Mouse (Mus musculus): ENCODE results near the gene Nme4.
A peak's percentile ranks its signal among the peaks of the same experiment; 100 is the strongest.
"Not testable (repeated sequence)": the region's sequence is repeated elsewhere in the genome, so short reads cannot be mapped to it uniquely, and the experiment has no call there.

The Nme4 gene

GRCm38 (mm10) chr17:26095121-26095740 is at the start of gene Nme4:
Gene Nme4 (minus strand): TSS chr17:26095602.
- DNase-seq (ENCODE audit: low spot score), result peak; percentile 75

DNA sequence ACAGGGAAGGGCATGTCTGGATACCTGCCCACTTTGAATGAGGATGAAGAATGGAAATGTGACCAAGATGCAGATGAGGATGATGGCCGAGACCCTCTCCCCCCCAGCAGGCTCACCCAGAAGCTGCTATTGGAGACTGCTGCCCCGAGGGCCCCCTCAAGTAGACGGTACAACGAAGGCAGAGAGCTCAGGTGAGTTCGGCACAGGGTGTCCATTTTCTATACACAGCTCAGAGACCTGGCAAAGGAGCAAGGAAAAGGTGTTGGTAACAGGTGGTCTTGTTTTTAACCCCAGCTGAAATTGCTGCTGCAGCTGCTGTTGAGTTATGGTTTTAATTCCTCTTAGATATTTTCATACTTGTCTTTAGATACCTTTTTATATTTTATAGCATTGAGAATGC is 48.0 kb upstream of the Nme4 start:
- DNase-seq (ENCODE audit: low spot score), result no peak

DNA sequence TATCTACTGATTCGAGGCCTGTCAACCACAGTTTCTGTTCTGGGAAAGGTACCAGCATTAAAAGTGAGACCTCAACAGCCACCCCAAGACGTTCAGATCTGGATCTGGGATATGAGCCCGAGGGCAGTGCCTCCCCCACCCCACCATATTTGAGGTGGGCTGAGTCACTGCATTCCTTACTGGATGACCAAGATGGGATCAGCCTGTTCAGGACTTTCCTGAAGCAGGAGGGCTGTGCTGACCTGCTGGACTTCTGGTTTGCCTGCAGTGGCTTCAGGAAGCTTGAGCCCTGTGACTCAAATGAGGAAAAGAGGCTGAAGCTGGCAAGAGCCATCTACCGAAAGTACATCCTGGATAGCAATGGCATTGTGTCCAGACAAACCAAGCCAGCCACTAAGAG is 47.4 kb upstream of the Nme4 start:
- DNase-seq (ENCODE audit: low spot score), result no peak

- no peak for DNase-seq (ENCODE audit: low spot score)
These were observed 43.5 kb upstream of the Nme4 start for GRCm38 (mm10) chr17:26138901-26139381.

DNA sequence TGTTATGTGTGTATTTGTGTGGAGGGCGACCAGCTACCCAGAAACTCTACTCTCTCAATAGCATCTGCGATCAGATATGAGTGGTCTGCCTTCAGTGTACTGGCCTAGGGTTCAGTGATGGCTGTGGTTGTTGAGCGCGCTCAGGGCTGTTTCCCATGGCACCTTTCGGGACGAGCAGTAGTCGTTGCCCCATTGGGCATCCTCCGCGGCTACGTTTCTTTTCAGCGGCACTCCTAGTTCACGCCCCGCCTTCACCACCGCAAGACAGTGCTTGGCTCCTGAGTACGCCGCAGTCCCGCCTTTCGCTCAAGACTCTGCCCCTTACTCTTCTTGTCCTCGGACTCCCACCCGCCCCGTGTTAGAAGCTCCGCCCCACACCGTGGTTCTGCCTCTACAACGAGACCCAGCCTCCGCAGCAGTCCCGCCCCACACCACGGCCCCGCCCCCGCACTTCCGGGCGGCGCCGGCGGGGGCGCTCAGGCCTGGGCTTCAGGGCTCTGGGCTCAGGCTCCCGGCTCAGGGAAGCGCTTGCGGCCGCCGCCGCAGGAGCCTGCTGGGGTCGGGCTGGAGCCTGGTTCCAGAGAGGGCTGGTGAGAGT is 42.9 kb upstream of the Nme4 start, which contains the start of gene Axin1:
TSS of gene Axin1 (plus strand) at position 450 of the 598 bp plus-strand sequence.
- DNase-seq (ENCODE audit: low spot score), result peak; percentile 96

- DNase-seq (ENCODE audit: low spot score), result no peak
These were observed 42.3 kb upstream of the Nme4 start for GRCm38 (mm10) chr17:26137751-26138130.

DNA sequence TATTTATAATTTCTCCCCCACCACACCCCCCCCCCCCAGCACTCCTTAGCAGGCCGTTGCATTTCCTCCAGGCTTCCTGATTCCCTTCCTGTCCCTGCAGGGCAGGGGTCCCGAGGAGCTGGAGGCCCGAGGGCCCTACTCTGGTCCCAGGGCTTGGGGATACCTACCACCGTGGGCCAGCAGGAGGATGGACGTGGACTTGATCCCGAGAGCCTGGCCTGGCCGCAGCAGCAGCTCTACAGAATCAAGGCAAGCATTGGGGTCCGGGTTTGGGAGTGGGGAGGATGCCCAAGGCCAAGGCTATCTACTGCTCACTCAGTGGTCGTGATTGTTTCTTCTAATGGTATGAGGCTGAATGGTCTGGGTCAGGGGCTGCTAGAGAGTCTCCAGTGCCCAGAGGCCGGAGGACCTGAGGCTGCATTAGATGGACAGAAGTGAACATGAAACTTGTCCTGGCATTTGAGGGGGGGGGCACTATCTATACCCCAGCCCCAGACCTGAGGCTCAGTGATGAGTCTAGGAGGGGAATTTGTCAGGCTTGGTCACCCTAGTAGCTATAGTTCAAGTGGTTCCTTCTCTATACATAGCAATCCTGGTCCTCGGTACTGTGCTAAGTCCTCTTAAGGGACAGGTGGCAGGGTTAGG is 41.8 kb upstream of the Nme4 start:
- DNase-seq (ENCODE audit: low spot score), result no peak

DNA sequence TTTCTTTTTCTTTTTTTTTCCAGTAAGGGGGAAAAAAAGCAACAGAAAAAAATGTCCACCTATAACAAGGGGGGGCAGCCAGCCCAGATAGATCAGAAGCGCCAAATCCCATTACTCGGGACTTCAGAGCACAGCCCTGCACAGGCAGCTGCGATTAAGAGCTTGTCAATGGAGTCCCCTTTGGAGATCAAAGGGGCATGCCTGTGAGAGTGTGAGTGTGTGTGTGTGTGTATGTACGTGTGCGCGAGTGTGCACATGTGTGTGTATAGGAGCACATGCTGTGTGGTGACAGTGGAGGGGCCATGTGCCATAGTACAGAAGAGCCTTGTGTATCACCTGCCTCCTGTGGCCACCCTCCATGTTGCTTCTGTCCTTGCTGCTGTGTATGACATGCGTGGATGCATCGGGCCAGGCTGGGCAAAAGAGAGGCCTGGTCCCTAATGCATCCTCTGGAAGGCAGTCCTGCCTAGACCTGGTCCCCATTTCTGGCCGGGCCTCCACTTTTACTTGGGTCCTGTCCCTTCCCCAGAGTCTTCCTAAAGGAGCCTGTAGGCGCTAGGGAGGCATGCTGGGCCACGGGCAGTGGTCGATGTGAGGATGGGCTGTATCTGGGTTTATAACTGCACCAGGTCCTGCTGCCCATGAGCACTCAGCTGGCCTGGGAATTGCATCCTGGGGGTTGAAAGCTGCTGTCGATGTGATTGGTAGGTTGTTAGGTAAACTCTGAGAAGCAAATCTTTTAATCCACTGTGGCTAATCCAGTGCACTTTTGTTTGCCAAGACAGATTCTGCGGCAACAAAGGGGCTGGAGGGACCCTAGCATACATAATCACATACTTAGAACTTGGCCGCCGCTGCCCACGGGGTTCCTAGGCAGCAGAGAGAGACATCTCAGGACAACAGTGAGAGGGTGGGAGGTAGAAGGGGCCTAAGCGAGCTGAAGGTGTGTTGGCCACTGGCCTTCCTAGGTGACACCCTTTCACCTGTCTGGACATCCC is 36.8 kb upstream of the Nme4 start:
- DNase-seq (ENCODE audit: low spot score), result no peak

DNA sequence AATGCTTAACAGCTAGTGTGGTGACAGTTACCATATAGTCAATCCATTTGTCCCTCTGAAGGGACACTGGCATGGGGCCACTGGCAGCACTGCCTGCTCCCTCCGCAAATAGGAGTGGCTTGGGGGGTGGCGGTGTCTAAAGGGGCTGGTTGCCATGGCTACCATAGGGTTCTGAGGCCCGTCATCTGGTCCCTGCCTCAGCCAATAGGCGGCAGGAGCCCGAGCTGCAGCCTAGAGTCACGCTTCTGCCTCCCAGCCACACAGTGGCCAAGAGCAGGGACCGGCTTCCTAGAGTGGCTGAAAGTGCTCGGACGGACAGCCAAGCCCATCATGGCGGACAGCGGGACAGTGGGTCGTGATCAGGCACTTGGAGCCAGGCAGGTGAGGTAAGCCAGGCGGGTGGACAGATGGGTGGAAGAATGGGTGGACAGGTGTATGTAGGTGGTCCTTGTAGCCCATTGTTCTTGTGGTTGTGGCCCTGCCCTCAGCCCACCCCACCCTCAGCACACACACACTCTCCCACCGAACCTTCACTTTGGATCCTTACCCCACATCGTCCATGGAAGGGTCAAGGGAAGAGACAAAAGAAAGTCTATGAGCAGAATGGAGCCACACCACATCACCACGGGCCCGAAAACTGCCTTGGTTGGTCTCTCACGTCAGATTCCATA is 35.8 kb upstream of the Nme4 start:
- DNase-seq (ENCODE audit: low spot score), result no peak

DNA sequence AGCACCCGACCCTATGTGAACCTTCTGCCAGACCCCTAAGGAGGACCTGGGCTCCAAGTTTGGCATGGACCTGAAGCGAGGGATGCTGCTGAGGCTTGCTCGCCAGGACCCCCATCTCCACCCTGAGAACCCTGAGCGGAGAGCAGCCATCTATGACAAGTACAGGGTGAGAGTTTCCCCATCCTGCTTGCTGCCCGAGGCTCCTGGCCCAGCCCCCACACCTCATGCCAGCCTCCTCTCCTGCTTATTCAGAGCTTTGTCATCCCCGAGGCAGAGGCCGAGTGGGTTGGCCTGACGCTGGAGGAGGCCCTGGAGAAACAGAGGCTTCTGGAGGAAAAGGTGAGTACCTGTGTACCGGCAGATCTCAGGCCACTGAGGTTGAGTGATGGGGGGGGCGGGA is 29.8 kb upstream of the Nme4 start:
- DNase-seq (ENCODE audit: low spot score), result no peak

DNA sequence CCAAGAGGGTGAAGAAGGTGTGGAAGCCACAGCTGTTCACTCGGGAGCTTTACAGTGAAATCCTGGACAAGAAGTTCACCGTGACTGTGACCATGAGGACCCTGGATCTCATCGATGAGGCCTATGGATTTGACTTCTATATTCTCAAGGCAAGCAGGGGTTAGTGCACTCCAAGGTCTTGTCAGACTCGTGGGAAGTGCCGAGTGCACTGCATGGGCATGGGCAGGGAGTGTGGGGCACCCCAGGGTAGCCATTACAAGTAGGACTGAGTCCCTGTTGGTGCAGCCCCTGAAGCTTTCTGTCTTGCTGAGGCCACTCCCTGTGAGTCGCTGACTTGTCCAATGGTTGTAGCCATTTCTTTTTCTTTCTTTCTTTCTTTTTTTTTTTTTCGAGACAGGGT is 29.2 kb upstream of the Nme4 start:
- DNase-seq (ENCODE audit: low spot score), result no peak

- DNase-seq (ENCODE audit: low spot score), result peak; percentile 96
These were observed 27.9 kb upstream of the Nme4 start, which contains the start of gene Mrpl28 for GRCm38 (mm10) chr17:26123267-26123684. Gene Mrpl28 (plus strand): TSS chr17:26123500.

DNA sequence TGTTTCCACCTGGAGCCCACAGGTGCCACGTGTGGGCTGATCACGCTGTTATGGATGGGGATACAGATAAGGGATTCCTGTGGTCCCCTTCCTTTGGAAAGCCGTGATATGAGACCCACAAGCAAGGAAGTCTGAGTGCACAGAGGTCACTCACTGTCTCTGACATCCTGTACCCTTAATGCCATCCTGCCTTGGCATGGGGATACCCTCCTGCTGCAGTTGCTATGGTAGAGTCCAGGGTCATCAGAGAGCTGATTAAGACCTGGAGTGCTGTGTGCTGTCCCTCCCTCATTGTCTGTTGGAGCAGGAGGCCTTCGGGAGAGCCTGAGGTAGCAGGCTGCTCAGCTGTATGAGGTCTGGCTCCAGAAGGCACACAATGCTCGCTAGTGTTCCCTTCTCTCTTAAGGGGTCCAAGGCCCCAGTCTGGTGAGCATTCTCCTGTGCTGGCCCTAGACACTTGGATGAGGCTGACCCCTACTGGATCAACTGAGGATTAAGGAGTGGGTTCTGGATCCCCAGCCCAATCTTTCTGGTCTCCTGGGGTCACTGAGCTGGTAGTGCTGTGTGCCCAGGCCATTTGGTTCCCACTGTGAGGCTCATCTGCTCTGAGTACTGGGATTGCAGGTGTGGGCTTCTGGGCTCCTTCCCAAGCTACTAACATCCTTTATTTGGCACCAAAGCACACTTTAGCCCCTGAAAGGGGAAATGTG is 27.2 kb upstream of the Nme4 start:
- DNase-seq (ENCODE audit: low spot score), result no peak

DNA sequence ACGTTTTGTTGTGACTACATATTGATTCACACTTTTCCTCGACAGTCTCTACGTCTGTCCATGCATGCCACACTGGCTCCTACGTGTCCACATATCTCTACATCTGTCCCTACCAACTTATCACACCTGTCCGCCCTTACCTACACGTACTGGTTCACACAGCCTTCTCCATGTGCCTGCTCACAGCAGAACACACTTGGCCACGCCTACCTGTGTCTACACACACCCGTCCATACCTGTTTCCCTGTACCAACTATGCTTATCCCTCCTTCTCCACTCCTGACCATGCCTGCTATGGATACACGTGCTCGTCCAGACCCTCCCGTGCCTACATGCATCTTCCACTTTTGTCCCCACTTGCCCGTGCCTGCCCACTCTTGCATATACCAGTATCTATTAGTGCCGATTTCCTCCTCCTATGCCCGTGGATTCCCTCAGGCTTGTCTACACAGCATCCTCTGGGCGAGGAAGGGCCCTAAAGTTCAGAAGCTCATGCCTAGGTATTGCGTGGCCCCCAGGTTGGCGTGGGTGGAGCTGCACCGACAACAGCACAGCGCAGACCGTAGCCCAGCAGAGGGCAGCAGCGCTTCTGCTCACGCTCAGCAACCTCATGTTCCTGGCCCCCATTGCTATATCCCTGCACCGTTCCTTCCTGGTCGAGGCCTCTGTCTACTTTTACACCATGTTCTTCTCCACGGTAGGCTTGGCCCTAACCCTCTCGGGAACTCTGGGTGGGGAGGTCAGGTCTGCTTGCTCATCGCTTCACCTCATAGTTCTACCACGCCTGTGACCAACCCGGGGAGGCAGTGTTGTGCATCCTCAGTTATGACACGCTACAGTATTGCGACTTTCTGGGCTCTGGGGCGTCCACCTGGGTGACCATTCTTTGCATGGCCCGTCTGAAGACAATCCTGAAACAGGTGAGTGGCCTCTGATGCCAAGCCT is 24.6 kb upstream of the Nme4 start:
- peak; percentile 81 for DNase-seq (ENCODE audit: low spot score)

GRCm38 (mm10) chr17:26116503-26117258 is 21.3 kb upstream of the Nme4 start:
- DNase-seq (ENCODE audit: low spot score), result peak; percentile 40

GRCm38 (mm10) chr17:26115956-26116487 is 20.6 kb upstream of the Nme4 start:
- DNase-seq (ENCODE audit: low spot score), result peak; percentile 31

- DNase-seq (ENCODE audit: low spot score), result peak; percentile 39
These were observed 19.9 kb upstream of the Nme4 start for GRCm38 (mm10) chr17:26115205-26115898.

- DNase-seq (ENCODE audit: low spot score), result not testable (repeated sequence)
These were observed 19.1 kb upstream of the Nme4 start for GRCm38 (mm10) chr17:26114461-26114860.

Measured in testis, postnatal 10 days (tissue).